Mouse (Mus musculus): ENCODE results near the gene Gdpd1. TPM values are rescaled to one million over a fixed set of nuclear protein-coding genes. Genes with fewer than 3 reads are reported as not detected.
A peak's percentile ranks its signal among the peaks of the same experiment; 100 is the strongest.
"Not testable (repeated sequence)": the region's sequence is repeated elsewhere in the genome, so short reads cannot be mapped to it uniquely, and the experiment has no call there.

The Gdpd1 gene
- total RNA-seq (2021): 10 to 100 TPM; 48.8 to 49.4 TPM

DNA sequence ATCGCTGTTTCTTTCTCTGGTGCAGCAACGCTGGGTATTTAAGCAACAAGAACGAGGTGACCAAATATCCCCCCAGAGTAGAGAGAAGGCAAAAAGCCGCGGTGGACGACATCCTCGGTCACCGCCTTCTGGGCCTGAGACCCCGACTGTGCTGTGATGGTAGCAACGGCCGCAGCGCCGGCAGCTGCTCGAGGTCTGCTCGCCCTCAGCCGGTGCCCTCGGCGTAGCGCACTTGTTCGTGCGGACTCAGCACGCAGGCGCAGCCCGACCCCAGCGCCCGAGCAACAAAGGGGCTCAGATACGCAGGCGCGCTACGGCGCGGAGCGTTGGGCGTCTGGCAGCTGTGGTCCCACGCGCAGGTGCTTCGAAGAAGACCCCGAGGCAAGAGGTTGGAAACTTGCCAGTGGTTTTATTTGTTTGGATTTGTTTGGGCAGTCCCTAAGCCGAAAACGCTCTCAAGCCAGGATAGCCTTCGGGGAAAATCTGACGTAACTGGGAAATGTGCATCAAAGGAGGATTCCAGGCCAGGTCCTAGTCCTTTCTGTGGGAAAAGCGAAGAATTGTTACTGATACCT lies at the start of gene Gdpd1:
TSS of gene Gdpd1 (minus strand) at position 197 of the 575 bp plus-strand sequence.
- peak; percentile 88 for DNase-seq

GRCm38 (mm10) chr11:87121864-87122263 lies 48.0 kb upstream of the Gdpd1 start:
- no peak for DNase-seq

DNA sequence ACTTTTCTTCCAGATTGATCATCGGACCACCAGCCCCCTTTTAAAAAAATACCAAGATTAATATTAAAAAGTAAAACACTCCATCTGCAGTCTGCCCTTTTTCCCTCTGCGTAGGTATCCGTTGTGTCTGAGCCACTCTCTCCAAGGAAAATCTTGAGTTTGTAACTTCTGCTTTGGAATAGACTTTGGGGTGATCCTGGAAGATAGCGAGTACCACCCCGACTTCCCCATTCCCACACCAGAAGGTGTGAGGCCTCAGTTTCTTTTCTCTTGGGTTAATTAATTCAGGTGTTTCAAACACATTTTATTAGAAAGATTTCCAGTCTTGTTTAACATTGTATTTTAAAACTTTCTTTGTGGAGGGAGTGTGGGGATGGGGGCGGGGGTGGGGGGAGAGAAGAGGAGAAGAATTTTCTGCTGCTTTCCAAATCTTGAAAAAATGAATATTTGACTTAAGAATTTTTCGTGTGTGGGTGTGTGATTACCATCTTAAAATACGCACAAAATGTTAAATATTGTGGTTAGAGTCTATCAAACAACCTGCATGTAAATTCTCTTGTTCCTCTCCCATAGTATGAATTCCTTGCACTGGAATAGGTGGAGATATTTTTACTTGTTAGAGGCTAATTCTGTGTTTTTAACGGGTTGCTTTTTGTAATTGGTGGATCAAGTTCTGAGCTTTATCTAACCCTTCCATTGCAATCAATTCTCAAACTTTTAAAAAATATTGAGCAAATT lies 36.5 kb upstream of the Gdpd1 start:
- DNase-seq: no peak

DNA sequence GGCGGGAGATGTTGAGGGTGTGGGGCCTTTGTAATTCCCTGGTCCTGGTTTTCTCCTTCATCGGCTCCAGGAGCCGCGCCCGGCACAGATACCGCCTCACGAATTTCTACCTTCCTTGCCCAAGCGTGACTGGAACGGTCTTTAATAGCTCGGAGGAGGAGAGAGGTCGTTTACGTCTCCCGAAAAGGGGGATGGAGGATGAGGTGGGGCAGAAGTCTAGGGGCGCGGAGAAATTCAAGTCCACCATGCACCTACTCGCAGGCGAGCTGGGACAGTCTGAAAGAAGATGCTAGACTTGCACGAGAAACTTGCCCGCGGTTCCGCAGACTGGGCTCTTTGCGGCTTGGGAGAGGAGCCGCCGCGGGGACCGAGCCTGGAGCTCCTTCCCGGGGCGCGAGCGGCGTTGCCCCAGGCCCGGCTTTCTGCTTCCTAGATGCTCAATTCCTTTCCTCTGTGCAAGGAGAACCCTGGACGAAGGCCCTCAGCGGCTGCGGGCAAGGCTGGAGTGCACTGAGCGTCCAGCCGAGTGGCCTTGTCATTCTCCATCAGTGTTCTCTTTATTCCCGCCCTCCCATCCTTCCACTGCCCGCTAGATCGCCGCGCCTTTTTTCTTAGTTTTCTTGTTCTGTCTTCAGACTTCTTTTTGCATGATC lies 35.8 kb upstream of the Gdpd1 start:
- no peak for DNase-seq

- DNase-seq: peak; percentile 97 to 98
Measured at GRCm38 (mm10) chr11:87108755-87109518, 35.1 kb upstream of the Gdpd1 start, which contains the start of gene Ska2. Ska2 (plus strand) TSS chr11:87109234.

DNA sequence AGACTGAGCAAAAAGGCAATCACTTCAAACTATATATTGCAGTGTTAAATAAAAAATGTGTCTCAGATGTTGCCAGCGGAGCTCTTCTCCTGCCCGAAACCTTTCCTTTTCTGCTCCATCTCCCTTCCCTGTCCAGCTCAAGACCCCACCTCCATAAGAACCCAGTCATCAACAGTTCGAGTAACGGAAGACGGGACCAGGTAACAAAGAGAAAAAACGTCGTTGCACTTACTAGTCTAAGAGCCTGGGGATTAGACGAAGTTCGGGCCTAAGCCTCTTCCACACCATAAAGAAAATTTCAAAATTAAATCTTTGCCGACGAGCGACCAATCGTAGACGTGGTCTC lies 34.5 kb upstream of the Gdpd1 start, which contains the start of gene Prr11:
TSS of gene Prr11 (minus strand) at position 300 of the 346 bp plus-strand sequence.
- no peak for DNase-seq

DNA sequence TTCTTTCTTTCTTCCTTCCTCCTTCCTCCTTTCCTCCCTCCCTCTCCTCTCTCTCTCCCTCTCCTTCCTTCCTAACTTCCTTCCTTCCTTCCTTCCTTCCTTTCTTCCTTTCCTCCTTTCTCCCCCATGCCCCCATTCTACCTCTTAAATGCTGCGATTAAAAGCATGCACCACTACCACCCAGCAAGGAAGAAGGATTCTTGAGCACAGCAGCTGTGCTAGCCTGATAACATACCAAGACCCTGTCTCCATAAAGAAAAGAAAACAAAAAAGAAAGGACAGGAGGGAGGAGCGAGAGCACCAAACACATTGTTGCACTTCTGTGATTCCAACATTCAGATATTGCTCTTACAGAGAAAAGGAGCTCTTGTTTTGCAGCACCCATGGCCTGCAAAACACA lies 13.3 kb upstream of the Gdpd1 start:
- DNase-seq: no peak

- DNase-seq: peak; percentile 76 to 79
Measured at GRCm38 (mm10) chr11:87086290-87086984, 12.6 kb upstream of the Gdpd1 start, which contains the start of gene Smg8. Smg8 (minus strand) TSS chr11:87086774.

GRCm38 (mm10) chr11:87085461-87085860 lies 11.6 kb upstream of the Gdpd1 start:
- DNase-seq: no peak

- DNase-seq: no peak
Measured at GRCm38 (mm10) chr11:87083712-87084111, 9.8 kb upstream of the Gdpd1 start.

DNA sequence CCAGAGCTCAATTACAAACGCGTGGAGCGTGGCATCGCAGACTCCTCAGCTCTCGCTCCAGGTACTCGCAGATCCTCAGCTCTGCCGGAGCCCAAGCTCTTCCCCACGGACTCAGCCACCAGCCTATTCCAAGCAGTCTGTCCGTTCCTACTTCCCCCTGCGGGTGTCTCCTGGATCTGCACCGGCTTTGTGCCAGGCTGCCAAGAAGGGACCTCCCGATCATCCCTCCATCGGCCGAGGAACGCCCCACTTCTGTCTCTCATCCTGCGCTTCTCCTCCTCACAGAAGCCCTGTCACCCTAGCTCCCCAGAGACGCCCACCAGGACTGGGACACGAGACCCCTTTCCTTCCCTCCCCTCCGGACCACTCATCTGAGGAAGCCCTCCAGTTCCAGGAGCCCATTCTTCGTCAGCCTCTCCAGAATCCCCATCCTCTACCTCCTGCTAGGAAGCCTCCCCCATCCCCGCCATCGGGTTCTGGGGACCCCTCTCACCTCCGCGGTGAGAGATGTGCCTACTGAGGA lies 458 bp downstream of the Gdpd1 start:
- peak; percentile 60 to 74 for DNase-seq

DNA sequence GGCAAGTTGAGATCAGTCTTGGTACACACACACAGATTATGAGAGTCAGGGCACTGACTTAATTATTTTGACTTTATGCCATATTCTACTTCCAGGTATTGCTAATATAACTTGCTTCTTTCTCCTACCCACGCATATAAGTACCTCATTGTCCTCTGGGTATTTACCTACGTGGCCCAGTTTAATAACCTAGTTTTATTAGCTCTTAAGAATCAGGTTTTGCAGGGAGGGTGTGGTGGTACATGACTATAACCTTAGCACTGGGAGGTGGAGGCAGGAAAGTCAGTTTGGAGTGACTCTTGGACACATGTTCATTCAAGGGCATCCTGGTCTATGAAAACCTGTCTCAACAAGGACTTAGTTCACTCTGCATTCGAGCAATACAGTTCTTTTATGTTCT lies 11.8 kb downstream of the Gdpd1 start:
- no peak for DNase-seq

GRCm38 (mm10) chr11:87060410-87060809 lies 13.5 kb downstream of the Gdpd1 start:
- no peak for DNase-seq

GRCm38 (mm10) chr11:87056286-87056685 lies 17.6 kb downstream of the Gdpd1 start:
- no peak for DNase-seq

DNA sequence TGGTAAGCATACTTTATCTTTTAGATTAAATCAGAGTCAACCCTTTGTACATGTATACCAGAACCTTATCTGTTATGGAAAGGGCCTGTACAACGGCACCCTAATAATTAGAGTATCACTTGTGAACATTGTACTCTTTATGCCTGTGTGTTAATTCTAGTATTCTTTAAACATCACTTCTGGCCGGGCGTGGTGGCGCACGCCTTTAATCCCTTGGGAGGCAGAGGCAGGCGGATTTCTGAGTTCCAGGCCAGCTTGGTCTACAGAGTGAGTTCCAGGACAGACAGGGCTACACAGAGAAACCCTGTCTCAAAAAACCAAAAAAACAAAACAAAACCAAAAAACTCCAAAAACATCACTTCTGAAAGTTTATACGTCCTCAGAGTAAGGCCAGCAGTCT lies 25.0 kb downstream of the Gdpd1 start:
- not testable (repeated sequence) for DNase-seq

GRCm38 (mm10) chr11:87046968-87047367 lies 26.9 kb downstream of the Gdpd1 start:
- no peak for DNase-seq

DNA sequence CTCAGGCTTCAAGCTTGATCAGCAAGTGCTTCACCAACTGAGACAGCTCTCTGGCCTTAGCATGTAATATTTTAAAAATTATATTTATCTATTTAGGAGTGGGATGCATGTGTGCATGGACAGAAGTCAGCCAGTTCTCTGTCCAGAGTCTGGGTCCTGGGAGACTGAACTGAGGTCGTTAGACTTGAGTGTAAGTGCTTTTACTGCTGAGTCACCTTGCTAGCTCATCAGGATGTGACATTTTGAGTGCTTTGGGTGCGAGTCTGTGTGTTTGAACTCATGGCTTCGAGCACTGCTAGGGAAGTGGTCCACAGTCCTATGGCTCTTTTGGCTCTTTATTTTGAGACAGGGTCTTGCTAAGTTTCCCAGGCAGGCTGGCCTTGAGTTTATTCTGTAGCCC lies 30.8 kb downstream of the Gdpd1 start:
- no peak for DNase-seq

DNA sequence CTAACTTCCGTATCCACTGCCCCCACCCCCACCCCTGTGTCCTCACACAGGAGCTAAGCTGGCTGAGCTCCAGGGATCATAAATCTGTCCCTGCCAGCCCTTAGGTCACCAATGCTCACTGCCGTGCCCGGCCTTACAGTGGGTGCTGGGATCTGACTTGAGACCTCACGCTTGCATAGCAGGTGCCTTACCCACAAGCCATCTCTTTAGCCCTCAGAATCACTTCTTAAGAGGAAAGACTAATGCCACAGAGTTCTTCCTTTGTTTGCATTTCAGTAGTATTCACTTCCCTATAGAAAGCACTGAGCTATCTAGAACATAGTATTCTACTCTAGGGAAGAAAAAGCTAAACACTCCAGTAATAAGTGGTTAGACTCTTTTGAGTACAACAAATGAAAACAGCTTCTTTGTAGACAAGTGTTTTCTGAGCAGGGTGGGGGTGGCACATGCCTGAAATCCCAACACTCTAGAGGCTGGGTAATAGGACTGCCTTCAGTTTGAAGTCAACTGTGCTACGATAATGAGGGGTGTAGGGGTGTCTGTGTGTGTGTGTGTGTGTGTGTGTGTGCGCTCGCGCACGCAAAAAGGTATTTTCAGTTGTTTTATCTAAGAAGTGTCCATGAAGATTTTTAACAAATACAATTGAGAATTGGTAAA lies 34.4 kb downstream of the Gdpd1 start:
- DNase-seq: no peak

- DNase-seq: no peak
Measured at GRCm38 (mm10) chr11:87036180-87036579, 37.7 kb downstream of the Gdpd1 start.

- no peak for DNase-seq
Measured at GRCm38 (mm10) chr11:87028212-87028611, 45.6 kb downstream of the Gdpd1 start.

Data from layer of hippocampus, postnatal 36 days (tissue).